Mouse (Mus musculus): ENCODE measurements around the gene Gabbr1. TPM values are rescaled to one million over a fixed set of nuclear protein-coding genes. Genes with fewer than 3 reads are reported as not detected.

The Gabbr1 gene
- polyA plus RNA-seq, 1 experiment from 2014 or later, result 12.6 TPM

DNA sequence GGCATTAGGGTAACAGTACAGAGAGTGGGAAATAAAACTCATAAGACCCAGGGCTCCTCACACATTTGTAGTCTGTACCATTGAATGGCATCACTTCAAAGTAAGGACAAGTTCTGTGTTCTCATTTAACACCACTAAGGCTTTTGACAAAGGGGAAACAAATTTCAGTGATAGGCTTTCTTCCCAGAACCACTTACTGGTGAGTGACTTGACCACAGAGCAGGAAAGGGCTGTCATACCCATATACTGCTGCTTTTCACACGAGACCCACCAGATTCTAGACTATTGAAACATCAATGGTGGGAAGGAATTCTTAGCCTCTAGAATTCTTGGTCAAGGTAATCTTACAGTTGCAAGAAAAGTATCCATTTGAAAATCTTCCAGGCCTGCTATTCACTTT is 46.4 kb downstream of the Gabbr1 start:
- Histone ChIP-seq H3K9me3 (ENCODE audit: control insufficient read depth, low read length) (no peaks in the 10 kb centered on the region), H3K27me3 (replicated peaks; ENCODE audit: control insufficient read depth, insufficient read depth, low read length) (no peaks in the 10 kb centered on the region), H3K4me3 (ENCODE audit: low read depth, low read length) (no peak overlapping the region), H3K4me1 (replicated peaks; ENCODE audit: control insufficient read depth, insufficient read depth, low read length) (no peaks in the 10 kb centered on the region), H3K27ac (ENCODE audit: low read depth) (no peak overlapping the region), H3K36me3 (ENCODE audit: control insufficient read depth, insufficient read depth, low read length) (no peaks in the 10 kb centered on the region), H3K4me2 (ENCODE audit: low read length) (no peak overlapping the region), H3K9ac (ENCODE audit: low read length) (no peak overlapping the region)
- no peak for ATAC-seq (replicated peaks; ENCODE audit: low FRiP score, low TSS enrichment, low read depth)
- WGBS, result 89% methylated on average over 1 of the region's 1 CpGs
- no peak for DNase-seq (ENCODE audit: low spot score)

GRCm38 (mm10) chr17:37093289-37093688 is 47.5 kb downstream of the Gabbr1 start:
- no peak overlapping the region for H3K27ac ChIP-seq (ENCODE audit: low read depth)
- no peak overlapping the region for H3K9ac ChIP-seq (ENCODE audit: low read length)
- WGBS, result 84% methylated on average over 5 of the region's 5 CpGs
- no peaks in the 10 kb centered on the region for H3K9me3 ChIP-seq (ENCODE audit: control insufficient read depth, low read length)
- no peaks in the 10 kb centered on the region for H3K4me1 ChIP-seq (replicated peaks; ENCODE audit: control insufficient read depth, insufficient read depth, low read length)
- no peak for DNase-seq (ENCODE audit: low spot score)
- H3K27me3 ChIP-seq (replicated peaks; ENCODE audit: control insufficient read depth, insufficient read depth, low read length), result no peaks in the 10 kb centered on the region
- ATAC-seq (replicated peaks; ENCODE audit: low FRiP score, low TSS enrichment, low read depth), result no peak
- no peaks in the 10 kb centered on the region for H3K36me3 ChIP-seq (ENCODE audit: control insufficient read depth, insufficient read depth, low read length)
- H3K4me3 ChIP-seq (ENCODE audit: low read depth, low read length), result no peak overlapping the region
- H3K4me2 ChIP-seq (ENCODE audit: low read length), result no peak overlapping the region

- ATAC-seq (replicated peaks; ENCODE audit: low FRiP score, low TSS enrichment, low read depth) (no peak), DNase-seq (ENCODE audit: low spot score) (no peak)
- Histone ChIP-seq H3K27ac (ENCODE audit: low read depth) (no peak within 1 kb of the TSS), H3K4me1 (replicated peaks; ENCODE audit: control insufficient read depth, insufficient read depth, low read length) (no peaks in the 10 kb centered on the region), H3K27me3 (replicated peaks; ENCODE audit: control insufficient read depth, insufficient read depth, low read length) (no peaks in the 10 kb centered on the region), H3K4me3 (ENCODE audit: low read depth, low read length) (no peak within 1 kb of the TSS), H3K36me3 (ENCODE audit: control insufficient read depth, insufficient read depth, low read length) (no peaks in the 10 kb centered on the region), H3K9ac (ENCODE audit: low read length) (no peak within 1 kb of the TSS), H3K9me3 (ENCODE audit: control insufficient read depth, low read length) (no peaks in the 10 kb centered on the region), H3K4me2 (ENCODE audit: low read length) (no peak within 1 kb of the TSS)
- 87% methylated on average over 1 of the region's 1 CpGs for WGBS
These were observed 52.4 kb downstream of the Gabbr1 start, which contains the start of gene Olfr91 for GRCm38 (mm10) chr17:37098178-37098577. Gene Olfr91, minus strand, starts transcription at chr17:37098278.

GRCm38 (mm10) chr17:37119988-37120387 is 74.2 kb downstream of the Gabbr1 start, which contains the start of gene Olfr92:
Gene Olfr92, minus strand, starts transcription at chr17:37120088.
- ATAC-seq (replicated peaks; ENCODE audit: low FRiP score, low TSS enrichment, low read depth) (no peak), DNase-seq (ENCODE audit: low spot score) (no peak)
- Histone ChIP-seq H3K4me3 (ENCODE audit: low read depth, low read length) (no peak within 1 kb of the TSS), H3K4me2 (ENCODE audit: low read length) (no peak within 1 kb of the TSS), H3K27me3 (replicated peaks; ENCODE audit: control insufficient read depth, insufficient read depth, low read length) (no peaks in the 10 kb centered on the region), H3K27ac (ENCODE audit: low read depth) (no peak within 1 kb of the TSS), H3K9ac (ENCODE audit: low read length) (no peak within 1 kb of the TSS), H3K9me3 (ENCODE audit: control insufficient read depth, low read length) (no peaks in the 10 kb centered on the region), H3K36me3 (ENCODE audit: control insufficient read depth, insufficient read depth, low read length) (no peaks in the 10 kb centered on the region), H3K4me1 (replicated peaks; ENCODE audit: control insufficient read depth, insufficient read depth, low read length) (no peaks in the 10 kb centered on the region)
- 91% methylated on average over 2 of the region's 2 CpGs for WGBS

Other genes with a start within 250 kb of the Gabbr1 start
- not detected in 2 replicates for gene H2-M10.6, start 233.8 kb upstream of the Gabbr1 start, polyA plus RNA-seq (2014; fragmentation: Nextera tagmentation; extraction: Ambion mirVana)
- 40.0 and 41.9 TPM in 2 replicates for gene Trim26, start 208.8 kb upstream of the Gabbr1 start, polyA plus RNA-seq (2014; fragmentation: Nextera tagmentation; extraction: Ambion mirVana)
- 1.2 and 1.3 TPM in 2 replicates for gene Trim15, start 178.8 kb upstream of the Gabbr1 start, polyA plus RNA-seq (2014; fragmentation: Nextera tagmentation; extraction: Ambion mirVana)
- 0.97 and 1.6 TPM in 2 replicates for gene Trim10, start 176.4 kb upstream of the Gabbr1 start, polyA plus RNA-seq (2014; fragmentation: Nextera tagmentation; extraction: Ambion mirVana)
- 0.11 and 0.78 TPM in 2 replicates for gene Trim40, start 155.8 kb upstream of the Gabbr1 start, polyA plus RNA-seq (2014; fragmentation: Nextera tagmentation; extraction: Ambion mirVana)
- 21.4 and 25.7 TPM in 2 replicates for gene Trim31, start 147.8 kb upstream of the Gabbr1 start, polyA plus RNA-seq (2014; fragmentation: Nextera tagmentation; extraction: Ambion mirVana)
- 1.3 and 1.5 TPM in 2 replicates for gene Rnf39, start 103.0 kb upstream of the Gabbr1 start, polyA plus RNA-seq (2014; fragmentation: Nextera tagmentation; extraction: Ambion mirVana)
- 120 and 132 TPM in 2 replicates for gene Ppp1r11, start 94.2 kb upstream of the Gabbr1 start, polyA plus RNA-seq (2014; fragmentation: Nextera tagmentation; extraction: Ambion mirVana)
- 88.7 and 91.2 TPM in 2 replicates for gene Znrd1, start 87.4 kb upstream of the Gabbr1 start, polyA plus RNA-seq (2014; fragmentation: Nextera tagmentation; extraction: Ambion mirVana)
- gene Znrd1as, start 87.4 kb upstream of the Gabbr1 start, polyA plus RNA-seq (2014; fragmentation: Nextera tagmentation; extraction: Ambion mirVana), result 4.9 and 6.6 TPM in 2 replicates
- gene 2410137M14Rik, start 64.7 kb upstream of the Gabbr1 start, polyA plus RNA-seq (2014; fragmentation: Nextera tagmentation; extraction: Ambion mirVana), result not detected in 2 replicates
- 0.16 and 0.51 TPM in 2 replicates for gene H2-M5, start 56.4 kb upstream of the Gabbr1 start, polyA plus RNA-seq (2014; fragmentation: Nextera tagmentation; extraction: Ambion mirVana)
- gene Zfp57, start 44.8 kb upstream of the Gabbr1 start, polyA plus RNA-seq (2014; fragmentation: Nextera tagmentation; extraction: Ambion mirVana), result 78.3 and 85.0 TPM in 2 replicates
- 0.14 and 0.24 TPM in 2 replicates for gene Mog, start 22.6 kb upstream of the Gabbr1 start, polyA plus RNA-seq (2014; fragmentation: Nextera tagmentation; extraction: Ambion mirVana)
- gene Olfr90, start 42.5 kb downstream of the Gabbr1 start, polyA plus RNA-seq (2014; fragmentation: Nextera tagmentation; extraction: Ambion mirVana), result 0.07 TPM in 1 of 2 replicates, not detected in the other
- gene Olfr91, start 52.3 kb downstream of the Gabbr1 start, polyA plus RNA-seq (2014; fragmentation: Nextera tagmentation; extraction: Ambion mirVana), result not detected in 2 replicates
- not detected in 2 replicates for gene Olfr92, start 74.1 kb downstream of the Gabbr1 start, polyA plus RNA-seq (2014; fragmentation: Nextera tagmentation; extraction: Ambion mirVana)
- gene Olfr93, start 115.5 kb downstream of the Gabbr1 start, polyA plus RNA-seq (2014; fragmentation: Nextera tagmentation; extraction: Ambion mirVana), result not detected in 2 replicates
- gene Ubd, start 147.9 kb downstream of the Gabbr1 start, polyA plus RNA-seq (2014; fragmentation: Nextera tagmentation; extraction: Ambion mirVana), result not detected in 2 replicates
- not detected in 2 replicates for gene Olfr94, start 155.0 kb downstream of the Gabbr1 start, polyA plus RNA-seq (2014; fragmentation: Nextera tagmentation; extraction: Ambion mirVana)
- not detected in 2 replicates for gene Olfr95, start 167.2 kb downstream of the Gabbr1 start, polyA plus RNA-seq (2014; fragmentation: Nextera tagmentation; extraction: Ambion mirVana)
- gene Olfr96, start 174.2 kb downstream of the Gabbr1 start, polyA plus RNA-seq (2014; fragmentation: Nextera tagmentation; extraction: Ambion mirVana), result not detected in 2 replicates
- not detected in 2 replicates for gene Olfr97, start 191.4 kb downstream of the Gabbr1 start, polyA plus RNA-seq (2014; fragmentation: Nextera tagmentation; extraction: Ambion mirVana)
- not detected in 2 replicates for gene Olfr98, start 217.8 kb downstream of the Gabbr1 start, polyA plus RNA-seq (2014; fragmentation: Nextera tagmentation; extraction: Ambion mirVana)
- gene H2-M3, start 224.3 kb downstream of the Gabbr1 start, polyA plus RNA-seq (2014; fragmentation: Nextera tagmentation; extraction: Ambion mirVana), result 4.6 and 5.4 TPM in 2 replicates
- not detected in 2 replicates for gene Olfr99, start 237.5 kb downstream of the Gabbr1 start, polyA plus RNA-seq (2014; fragmentation: Nextera tagmentation; extraction: Ambion mirVana)

Measured in intestine, embryonic 14.5 days (tissue).